Mouse (Mus musculus) CD4-positive, CD25-positive, alpha-beta regulatory T cell, adult 4 months (primary cell): ENCODE data around the gene Zzef1. TPM values are rescaled to one million over a fixed set of nuclear protein-coding genes. Genes with fewer than 3 reads are reported as not detected.

ENCODE experiments used
- ATAC-seq: one replicate; pipeline ENCODE4 v1.8.0; 2017
- polyA plus RNA-seq, 2 experiments: library from polyadenylated mRNA; unstranded; fragments of 100-300 nt; shearing (Covaris generic); gene quantifications; one replicate each; pipeline ENCODE4 v1.2.1; 2017

The Zzef1 gene
- polyA plus RNA-seq, 2 experiments from 2014 or later = 25.7 to 32.2 TPM

DNA sequence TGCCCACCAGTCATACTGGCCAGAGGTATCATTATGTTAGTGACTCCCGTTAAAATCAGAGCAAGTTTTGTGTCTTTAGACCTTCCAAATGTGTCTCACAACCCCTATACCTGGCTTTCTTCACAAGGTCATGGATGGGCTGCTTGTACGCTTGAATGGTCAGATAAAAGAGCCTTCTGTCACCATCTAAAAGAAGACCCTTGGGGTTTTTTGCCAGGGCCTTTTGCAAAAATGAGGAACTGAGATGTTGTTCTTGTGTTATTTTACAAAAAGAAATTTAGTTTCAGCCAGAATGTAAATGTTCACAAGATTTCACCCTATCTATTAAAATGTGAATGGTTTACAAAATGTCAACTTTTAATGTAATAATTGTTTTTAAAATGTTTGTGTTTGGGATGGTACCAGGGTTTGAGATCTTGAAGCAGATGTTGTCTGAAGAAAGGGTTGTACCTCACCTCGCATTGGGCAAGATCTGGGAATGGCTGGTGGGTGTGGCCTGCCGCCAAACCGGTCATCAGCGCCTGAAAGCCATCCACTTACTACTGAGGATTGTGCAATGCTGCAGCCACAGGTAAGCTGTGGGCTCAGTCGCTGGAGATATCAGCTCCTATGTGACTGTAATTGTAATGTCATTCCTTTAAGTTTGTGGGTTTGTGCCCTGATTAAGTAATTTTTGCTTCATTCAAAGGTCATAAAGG, 121.4 kb downstream of the Zzef1 start:
- no peak for ATAC-seq

DNA sequence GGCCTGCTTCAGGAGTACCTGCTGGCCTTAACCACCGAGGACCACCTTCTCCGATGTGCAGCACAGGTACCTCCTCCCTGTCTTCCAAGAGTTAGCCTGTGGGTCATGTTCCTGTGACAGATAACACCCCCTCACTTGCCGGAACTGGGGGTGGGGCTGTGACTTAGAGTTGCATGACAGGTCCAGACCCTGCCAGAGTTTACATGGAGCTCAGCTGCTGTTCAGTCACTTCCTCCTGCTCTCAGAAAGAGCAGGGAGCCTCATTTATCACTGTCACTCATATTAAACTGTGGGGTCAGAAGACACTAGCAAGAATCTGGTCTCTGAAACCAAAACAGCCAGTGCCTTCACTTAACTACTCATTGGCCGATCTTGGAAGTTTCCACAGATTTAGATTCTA, 127.1 kb downstream of the Zzef1 start:
- ATAC-seq = no peak

DNA sequence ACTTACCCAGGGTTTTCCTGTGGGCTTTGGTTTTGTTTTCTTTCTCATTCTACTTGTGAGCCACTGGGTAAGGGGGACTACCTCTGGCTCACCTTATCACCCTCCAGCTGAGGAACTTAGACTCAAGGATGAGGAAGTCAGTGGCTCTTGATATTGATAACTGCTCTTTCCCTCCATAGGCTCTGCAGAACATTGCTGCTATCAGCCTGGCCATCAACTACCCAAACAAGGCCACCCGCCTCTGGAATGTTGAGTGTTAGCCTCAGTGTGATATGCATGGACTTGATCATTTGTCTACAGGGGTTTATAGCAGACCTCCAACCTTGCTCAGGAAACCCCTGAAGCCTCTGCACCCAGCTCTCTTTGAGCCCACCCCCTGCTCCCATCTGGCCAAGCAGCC, 128.4 kb downstream of the Zzef1 start:
- ATAC-seq = no peak

DNA sequence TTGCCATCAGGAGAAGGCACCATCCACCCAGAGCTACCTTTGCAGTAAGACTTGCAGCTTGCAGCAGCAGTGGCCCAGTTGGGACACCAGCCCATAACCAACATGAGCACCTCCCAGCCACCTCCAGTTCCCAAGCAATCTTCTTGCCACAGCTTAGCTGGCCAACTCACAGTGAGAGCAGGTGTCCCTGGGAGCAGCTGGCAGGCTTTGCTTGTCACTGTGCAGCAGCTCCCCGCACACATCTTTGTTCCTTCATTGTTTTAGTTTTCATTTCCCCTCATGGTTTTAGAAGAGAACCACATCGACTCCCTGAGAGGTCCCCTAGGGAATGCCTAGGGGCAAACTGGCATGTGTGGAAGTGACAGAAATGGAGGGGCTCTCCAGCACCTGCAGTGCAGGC, 129.0 kb downstream of the Zzef1 start:
- ATAC-seq = no peak

- ATAC-seq = no peak
Measured at GRCm38 (mm10) chr11:72926226-72926890, 130.3 kb downstream of the Zzef1 start.

DNA sequence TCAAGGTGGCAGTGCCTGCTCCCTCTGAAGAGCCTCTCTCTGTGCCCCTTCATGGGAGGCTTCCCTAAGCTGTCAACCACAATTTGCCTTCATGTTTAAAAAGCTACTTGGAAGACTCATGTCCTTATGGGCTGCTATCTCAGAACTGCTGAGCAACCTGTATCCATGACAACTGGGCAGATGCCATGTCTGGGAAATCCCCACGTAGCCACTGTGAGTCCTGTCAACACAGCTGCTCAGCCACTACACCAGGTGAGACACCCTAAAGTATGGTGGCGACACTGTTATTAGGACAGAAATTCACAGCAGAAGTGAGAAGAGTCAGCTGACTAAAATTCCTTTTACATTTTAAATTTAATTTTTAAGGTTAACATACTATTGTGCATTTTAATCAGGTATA, 132.5 kb downstream of the Zzef1 start:
- peak; percentile 47 for ATAC-seq

GRCm38 (mm10) chr11:72940208-72941143, 144.4 kb downstream of the Zzef1 start:
- peak; percentile 82 for ATAC-seq

GRCm38 (mm10) chr11:72944996-72945793, 149.2 kb downstream of the Zzef1 start:
- ATAC-seq = no peak

- no peak for ATAC-seq
Measured at GRCm38 (mm10) chr11:72945875-72946559, 150.0 kb downstream of the Zzef1 start.

DNA sequence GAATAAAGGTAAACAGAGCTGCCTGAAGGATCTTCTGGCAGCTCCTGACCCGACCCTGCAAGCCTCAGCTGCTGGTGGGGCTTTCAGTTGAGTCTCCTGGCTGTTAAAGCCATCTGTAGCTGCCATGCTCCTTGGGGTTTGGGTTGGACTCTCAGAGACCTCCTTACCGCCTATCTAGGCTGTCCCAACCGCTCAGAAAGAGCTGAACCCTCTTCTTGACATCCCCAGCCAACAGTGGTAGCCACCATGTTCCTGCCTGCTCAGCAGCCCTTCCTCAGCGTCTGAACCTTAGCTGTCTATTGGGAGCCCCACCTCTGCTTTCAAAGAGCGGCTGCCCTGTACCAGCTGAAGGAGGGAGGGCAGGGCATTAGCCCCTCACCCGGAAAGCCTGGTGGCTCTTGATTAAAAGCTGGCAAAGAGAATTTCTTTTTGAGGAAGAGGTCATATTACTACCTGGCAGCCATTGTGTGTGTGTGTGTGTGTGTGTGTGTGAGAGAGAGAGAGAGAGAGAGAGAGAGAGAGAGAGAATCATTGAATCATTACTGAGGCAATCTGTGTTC, 150.6 kb downstream of the Zzef1 start:
- no peak for ATAC-seq

DNA sequence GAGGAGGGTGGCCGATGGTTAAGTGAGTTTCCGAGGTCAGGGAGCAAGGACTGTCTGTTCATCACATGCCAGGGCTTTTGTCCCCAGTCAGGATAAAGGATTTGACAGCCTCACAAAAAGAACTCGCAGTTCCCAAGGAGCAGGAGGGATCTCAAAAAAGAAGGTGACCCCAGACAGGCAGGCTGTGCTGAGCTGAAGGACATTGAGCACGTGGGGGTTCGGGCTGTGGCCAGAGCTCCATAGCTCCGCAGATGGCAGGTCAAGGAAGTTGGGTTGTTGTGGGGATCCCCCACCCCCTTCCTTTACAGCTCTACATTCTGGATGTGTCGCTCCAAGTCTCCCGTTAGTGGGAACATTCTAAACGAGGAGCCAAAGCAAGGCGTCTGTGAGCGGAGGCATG, 151.8 kb downstream of the Zzef1 start:
- no peak for ATAC-seq

- ATAC-seq = no peak
Measured at GRCm38 (mm10) chr11:72948254-72948653, 152.2 kb downstream of the Zzef1 start.

- ATAC-seq = no peak
Measured at GRCm38 (mm10) chr11:72951137-72952000, 155.3 kb downstream of the Zzef1 start.

DNA sequence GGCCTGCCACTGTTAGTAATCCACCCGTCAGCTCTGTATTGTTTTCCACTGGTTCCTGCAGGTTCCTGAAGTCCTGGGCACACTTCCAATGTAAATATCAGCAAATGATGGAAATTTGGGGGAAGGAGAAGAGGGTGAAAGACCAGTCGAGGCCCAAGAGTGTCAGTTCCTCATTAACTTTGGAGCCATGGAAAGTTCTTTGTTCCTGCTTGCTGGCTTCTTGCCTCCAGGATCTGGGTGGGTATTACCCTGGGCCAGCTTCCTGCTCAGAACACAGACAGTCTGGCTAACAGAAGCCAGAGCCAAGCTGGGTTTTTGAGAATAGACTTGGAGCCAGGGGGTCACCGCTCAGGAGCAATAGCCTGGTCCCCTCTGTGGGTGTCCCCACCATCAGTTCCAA, 156.2 kb downstream of the Zzef1 start:
- ATAC-seq = no peak

GRCm38 (mm10) chr11:72952697-72953096, 156.7 kb downstream of the Zzef1 start:
- no peak for ATAC-seq

DNA sequence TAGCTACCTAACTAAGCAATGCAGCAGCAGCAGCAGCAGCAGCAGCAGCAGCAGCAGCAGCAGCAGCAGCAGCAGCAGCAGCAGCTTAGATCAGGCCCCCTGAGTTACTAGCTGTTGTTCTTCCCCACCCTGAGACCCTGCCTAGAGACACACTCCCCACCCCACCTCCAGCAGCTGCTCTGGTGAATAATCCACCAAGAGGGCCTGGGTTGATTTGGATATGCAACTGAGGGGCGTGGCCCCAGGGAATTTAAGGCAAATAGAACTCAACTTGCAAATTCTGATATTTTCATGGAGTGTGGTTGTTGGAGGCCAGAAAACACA, 157.1 kb downstream of the Zzef1 start:
- no peak for ATAC-seq

- ATAC-seq = peak; percentile 69
Measured at GRCm38 (mm10) chr11:72953440-72954151, 157.6 kb downstream of the Zzef1 start.

DNA sequence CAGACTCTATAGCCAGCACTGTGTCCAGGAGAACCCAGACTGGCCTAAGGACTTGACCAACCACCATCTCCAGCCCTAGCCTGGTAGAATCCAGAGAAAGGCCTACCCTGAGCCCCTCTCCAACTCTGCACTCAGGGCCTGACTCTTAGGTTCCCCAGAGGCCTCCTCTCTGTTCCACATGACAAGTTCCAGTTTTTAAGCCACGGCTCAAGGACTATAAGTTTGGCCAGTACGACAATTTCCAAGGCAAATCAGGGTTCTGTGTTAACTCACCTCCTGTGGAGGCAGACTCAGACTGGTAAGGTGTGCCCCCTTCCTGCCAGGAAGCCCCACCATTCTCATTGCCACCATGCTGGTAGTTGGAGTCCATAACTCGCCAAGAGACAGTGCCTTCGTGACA, 158.2 kb downstream of the Zzef1 start:
- no peak for ATAC-seq

GRCm38 (mm10) chr11:72955339-72955974, 159.4 kb downstream of the Zzef1 start:
- no peak for ATAC-seq
